Mouse (Mus musculus) spleen, adult 2 months (tissue): ENCODE results near the gene Olfr1424.

ENCODE experiments used
- CTCF ChIP-seq: fragments of 200-500 bp; IDR thresholded peaks from 2 replicates; pipeline ENCODE4 v1.5.1; 2011; ENCODE audit warnings: mild to moderate bottlenecking, inconsistent platforms; ENCODE audit not compliant: insufficient read depth, insufficient read length, insufficient replicate concordance; ENCODE audit errors: extremely low read depth
- POLR2A ChIP-seq: fragments of 200-500 bp; IDR thresholded peaks from 2 replicates; pipeline ENCODE4 v1.6.1; 2011; ENCODE audit warnings: low read depth, low read length, inconsistent platforms

- no peak for TF ChIP-seq CTCF
- TF ChIP-seq POLR2A = no peak
Observed at GRCm38 (mm10) chr19:12037727-12038126, 24.8 kb downstream of the Olfr1424 start.
